Mouse (Mus musculus): ENCODE data around the gene Il5.
"Not testable (repeated sequence)": the region's sequence is repeated elsewhere in the genome, so short reads cannot be mapped to it uniquely, and the experiment has no call there.

Gene Il5

DNA sequence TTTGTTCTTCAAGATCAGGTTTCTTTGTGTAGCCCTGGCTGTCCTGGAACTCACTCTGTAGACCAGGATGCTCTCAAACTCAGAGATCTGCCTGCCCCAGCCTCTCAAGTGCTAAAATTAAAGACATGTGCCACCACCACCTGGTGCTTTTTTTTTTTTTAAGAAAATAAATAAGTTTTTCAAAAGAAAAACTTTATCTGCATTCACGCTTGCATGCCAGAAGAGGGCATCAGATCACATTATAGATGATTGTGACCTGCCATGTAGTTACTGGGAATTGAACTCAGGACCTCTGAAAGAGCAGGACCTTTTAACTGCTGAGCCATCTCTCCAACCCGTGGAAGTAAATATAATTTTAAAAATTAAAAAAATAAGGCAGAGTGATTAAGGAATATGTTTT lies 24.7 kb downstream of the Il5 start:
- no peak for DNase-seq

- no peak for DNase-seq
Measured at GRCm38 (mm10) chr11:53747985-53748384, 27.4 kb downstream of the Il5 start.

- no peak for DNase-seq
Measured at GRCm38 (mm10) chr11:53748614-53749013, 28.0 kb downstream of the Il5 start.

- DNase-seq = no peak
Measured at GRCm38 (mm10) chr11:53749306-53749705, 28.7 kb downstream of the Il5 start.

DNA sequence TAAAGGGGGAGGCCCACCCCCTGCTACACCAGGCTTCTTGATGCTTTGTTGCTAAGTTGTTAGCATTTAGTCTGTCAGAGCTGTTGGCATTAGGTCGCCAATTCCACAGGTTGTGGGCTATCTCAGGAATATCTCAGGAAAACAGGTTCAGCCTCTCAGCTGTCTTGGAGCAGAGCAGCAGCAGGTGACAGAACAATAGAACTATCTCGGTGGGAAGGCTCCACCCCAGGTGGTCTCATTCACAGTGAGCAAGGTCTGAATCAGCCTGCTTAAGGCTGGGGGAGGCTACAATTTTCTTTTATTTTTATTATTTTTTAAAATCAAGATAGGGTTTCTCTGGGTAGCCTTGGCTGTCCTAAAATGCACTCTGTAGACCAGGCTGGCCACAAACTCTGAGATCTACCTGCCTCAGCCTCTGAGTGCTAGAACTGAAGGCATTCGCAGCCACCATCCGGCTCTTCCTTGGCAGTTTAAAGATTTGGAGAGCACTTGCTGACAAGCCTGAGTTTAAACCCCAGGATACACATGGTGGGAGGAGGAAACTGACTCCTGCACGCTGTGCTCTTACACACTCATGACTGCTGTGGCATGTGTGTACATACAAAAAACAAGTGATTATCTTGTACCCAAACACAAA lies 29.2 kb downstream of the Il5 start:
- no peak for DNase-seq

- no peak for DNase-seq
Measured at GRCm38 (mm10) chr11:53755011-53755595, 34.5 kb downstream of the Il5 start.

DNA sequence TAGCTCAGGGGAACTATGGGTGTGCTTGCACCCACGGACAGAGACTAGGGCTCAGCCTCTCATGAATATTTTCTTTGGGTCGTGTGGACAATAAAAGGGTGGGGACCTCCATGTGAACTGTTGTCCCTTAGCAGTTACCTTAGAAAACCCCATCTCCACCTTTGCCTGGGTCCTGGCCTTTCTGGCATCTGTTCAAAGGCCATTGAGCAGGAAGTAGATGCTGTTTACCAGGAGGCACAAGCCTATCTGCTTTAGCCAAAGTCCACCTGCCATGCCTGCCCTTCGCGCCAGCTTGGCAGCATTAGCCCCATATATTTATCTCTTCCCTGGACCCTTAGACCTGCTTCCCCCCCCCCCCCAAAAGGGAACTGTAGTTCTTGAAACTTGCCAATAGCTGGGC lies 37.0 kb downstream of the Il5 start:
- DNase-seq = no peak

DNA sequence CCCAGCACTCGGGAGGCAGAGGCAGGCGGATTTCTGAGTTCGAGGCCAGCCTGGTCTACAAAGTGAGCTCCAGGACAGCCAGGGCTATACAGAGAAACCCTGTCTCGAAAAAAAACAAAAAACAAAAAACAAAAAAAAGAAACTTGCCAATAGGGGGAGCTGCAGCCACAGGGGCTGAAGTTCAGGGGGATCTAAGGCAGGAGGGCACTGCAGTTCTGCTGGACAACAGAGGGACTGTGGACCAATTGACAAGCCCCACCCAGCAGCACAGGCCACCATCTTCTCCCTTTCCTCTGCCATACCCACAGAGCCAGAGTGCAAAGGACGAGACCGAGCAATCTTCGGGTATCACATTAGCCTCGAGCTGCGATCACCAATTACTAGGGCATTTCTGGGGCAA lies 37.4 kb downstream of the Il5 start:
- not testable (repeated sequence) for DNase-seq

GRCm38 (mm10) chr11:53758791-53759351 lies 38.3 kb downstream of the Il5 start:
- DNase-seq = no peak

- no peak for DNase-seq
Measured at GRCm38 (mm10) chr11:53759545-53760406, 39.2 kb downstream of the Il5 start.

DNA sequence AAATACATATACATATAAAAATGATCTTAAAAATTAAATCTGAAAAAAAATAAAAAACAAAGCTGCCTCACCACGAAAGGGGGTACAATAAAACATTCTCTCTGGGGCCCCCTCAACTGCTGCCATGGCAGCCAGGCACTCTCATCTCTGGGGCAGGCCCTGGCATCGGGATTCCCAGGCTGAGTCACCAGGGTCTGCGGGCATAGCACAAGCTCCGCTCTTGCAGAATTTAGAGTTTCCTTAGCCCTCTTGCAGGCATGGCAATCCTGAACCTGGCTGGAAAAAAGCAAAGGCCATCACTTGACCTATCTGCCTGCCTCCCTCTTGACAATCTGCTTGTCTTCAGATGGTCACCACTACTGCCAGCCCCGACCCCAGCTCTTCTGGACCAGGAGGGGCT lies 40.7 kb downstream of the Il5 start:
- no peak for DNase-seq

DNA sequence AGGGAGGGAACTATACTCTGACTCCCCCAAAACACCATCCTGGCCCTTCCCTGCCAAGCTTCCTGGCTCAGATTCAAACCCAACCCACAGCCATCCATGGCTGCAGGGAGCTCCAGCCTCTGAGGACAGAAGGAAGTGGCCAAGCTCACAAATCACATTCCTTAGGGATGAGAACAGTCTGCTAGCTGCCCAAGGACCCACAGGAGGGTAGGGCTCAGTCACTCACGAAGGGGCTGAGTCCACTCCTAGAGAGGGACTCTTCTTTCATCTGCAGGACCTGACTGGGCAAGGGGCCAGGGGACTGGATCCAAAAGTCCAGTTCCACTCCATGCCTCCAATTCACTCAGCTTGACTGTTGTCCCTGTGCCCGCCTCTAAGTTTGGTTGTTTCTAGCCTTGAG lies 41.2 kb downstream of the Il5 start:
- peak; percentile 32 to 37 for DNase-seq

DNA sequence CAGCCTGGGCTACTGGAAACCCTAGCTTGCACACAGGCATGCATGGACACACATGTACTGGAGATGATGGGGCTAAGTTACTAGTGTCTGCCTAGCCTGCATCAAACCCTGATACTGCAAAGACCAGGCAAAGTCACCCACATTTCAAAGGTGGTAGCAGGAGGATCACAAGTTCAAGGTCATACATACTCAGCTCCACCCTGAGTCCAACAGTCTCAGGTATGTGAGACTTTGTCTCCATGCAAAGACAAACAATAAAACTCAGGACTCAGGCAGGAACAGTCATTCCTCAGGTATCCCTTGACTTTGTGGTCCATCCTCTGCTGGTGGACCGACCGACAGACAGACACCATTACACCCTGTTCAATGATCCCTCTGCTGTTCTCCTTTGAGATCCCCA lies 41.8 kb downstream of the Il5 start:
- DNase-seq = no peak

DNA sequence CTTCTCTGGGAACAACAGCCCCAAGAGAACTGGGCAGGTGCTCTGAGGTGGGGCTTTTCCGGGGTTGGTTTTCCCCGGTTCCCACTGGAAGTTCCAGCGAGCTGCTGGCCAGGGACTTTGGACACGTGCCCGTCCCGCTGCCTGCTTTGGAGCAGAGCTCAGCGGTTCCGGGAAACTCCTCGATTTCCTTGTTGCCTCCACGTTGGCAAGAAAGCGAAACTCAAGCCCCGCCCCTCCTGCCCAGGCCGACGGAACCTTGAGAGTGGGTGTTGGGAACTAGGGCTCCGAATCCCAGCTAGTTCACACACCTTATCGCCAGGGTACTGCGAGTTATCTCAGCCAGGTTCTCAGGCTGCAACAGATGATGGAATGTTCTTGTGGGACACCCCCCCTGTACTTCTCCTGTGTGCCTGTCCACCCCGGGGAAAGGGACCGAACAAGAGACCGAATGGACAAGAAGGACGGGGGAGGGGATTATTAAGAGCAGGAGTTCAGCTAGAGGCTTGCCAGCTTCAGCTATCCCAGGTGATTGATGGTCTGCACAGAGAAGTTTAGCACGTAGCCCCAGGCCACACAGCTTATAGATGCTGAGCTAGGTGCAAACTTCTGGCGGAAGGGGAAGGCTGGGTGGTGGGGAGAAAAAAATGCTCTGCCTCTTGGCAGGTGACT lies 42.4 kb downstream of the Il5 start:
- DNase-seq = peak; percentile 53 to 58

GRCm38 (mm10) chr11:53763496-53764140 lies 43.0 kb downstream of the Il5 start:
- peak; percentile 69 to 75 for DNase-seq

- no peak for DNase-seq
Measured at GRCm38 (mm10) chr11:53764581-53764980, 44.0 kb downstream of the Il5 start.

DNA sequence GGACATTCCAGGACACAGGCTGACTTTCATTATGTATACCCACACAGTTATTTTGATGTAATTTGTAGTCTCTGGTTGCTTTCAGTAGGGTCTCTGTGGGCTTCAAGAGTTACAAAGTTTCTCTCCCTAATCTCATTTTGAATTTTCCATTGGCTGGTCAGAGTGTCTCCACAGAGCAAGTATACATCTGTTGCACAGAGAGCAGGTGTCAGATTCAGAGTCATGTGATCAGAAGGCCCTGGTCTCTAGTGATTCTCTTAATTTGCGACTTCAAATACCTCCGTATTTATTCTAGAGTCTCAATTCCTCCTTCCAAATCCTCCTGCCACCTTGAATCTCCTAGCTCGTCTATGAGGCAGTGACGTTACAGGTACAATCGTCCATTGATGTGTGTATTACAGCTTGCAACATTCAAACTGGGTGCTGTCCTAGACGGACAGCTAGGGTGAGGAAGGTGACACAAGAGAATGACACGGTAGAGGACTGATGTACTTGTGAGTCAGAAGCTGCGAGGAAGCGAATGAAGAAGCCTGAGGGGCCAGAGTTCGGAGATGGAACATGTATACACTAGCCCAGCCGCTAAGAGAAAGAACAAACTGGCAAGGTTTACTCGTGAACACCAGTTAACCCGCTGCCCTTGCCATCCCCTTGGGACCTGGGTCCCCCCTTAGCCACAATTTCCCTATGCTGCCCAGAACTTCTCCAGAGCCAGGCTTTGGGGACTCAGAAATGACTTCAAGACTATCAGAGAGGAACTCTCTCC lies 48.0 kb downstream of the Il5 start:
- DNase-seq = no peak

- no peak for DNase-seq
Measured at GRCm38 (mm10) chr11:53769185-53769576, 48.6 kb downstream of the Il5 start.

GRCm38 (mm10) chr11:53769760-53770124 lies 49.1 kb downstream of the Il5 start, which contains the start of gene Irf1:
Irf1 (plus strand) TSS chr11:53770014.
- DNase-seq = peak; percentile 76 to 77

DNA sequence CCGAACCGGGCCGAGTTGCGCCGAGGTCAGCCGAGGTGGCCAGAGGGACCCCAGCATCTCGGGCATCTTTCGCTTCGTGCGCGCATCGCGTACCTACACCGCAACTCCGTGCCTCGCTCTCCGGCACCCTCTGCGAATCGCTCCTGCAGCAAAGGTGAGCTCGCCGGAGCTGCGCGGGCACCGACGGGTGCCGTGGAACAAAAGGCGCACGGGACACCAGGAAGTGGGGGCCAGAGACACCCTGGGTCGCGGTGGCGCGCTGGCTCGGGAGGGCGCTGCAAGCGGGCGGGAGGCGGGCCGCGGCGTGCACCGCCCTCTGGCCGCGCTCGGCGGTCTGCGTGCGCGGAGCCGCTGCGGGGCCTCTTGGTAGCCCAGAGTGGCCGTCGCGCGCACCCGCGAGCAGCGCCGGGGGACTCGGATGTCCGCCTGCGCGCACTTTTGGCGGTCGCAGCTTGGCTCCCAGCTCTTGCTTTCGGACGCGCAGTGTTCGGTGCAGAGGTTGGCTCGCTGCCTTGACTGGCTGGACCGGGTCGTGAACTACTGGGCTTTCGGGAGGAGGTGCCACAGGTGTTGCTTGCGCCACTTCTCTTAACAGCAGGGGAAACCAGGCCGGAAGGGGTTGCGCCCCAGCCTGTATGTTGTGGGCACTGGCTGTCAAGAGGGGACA lies 49.7 kb downstream of the Il5 start:
- peak; percentile 41 to 66 for DNase-seq

Measured in cerebellum, adult 18-20 months (tissue).